Mouse (Mus musculus) kidney, postnatal 4 days (tissue): Measurements from ENCODE around the gene Flad1.
"Not testable (repeated sequence)": the region's sequence is repeated elsewhere in the genome, so short reads cannot be mapped to it uniquely, and the experiment has no call there.

ENCODE experiments used
- DNase-seq, 2 experiments: peaks; one replicate each; pipeline ENCODE4 v3.0.0; 2021; ENCODE audit warnings: mixed read lengths in 2 of 2

Gene Flad1

DNA sequence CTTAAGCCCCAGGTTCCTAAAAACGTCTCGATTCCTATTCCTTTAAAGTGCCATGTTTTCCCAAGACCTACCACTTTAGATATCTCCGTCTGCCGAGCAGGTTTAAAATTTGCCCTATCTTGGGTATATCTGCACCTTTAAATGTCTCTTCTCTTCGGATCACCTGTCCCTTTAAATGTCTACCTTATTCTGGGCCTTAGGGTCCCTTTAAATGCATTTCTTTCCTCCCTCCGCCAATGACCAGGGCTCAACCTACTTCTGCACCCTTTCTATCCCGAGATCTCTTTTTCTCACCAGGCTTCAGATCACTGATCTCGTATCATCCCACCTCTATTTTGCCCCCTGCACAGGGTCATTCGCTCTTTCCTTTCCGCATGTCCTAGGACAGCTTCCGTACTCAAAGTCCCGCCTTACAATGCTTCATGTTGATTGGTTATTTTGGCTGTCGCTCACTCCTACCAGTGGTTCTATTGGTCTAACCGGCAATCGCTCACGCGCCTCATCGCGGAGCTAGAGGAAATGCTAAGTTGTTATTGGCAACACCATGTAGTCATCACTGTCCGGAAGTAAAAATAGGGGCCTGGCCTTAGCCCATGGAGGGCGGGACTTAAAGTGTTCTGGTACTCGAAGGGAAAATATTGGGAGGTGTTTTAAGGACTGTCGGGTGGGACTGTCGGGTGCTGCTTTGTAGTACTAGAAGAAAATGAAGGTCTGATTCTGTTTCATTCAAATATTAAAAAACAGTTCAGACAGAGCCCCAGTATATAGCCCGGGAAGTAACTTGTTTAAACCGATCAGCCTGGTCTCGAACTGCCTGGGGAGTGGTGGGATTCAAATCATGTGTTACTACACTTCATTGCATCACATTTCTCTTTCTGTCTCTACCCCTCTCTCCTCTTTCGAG lies at the start of gene Flad1:
Gene Flad1 (minus strand): TSS at position 381 of the 904 bp plus-strand sequence.
- DNase-seq = peak; percentile 95 to 97

DNA sequence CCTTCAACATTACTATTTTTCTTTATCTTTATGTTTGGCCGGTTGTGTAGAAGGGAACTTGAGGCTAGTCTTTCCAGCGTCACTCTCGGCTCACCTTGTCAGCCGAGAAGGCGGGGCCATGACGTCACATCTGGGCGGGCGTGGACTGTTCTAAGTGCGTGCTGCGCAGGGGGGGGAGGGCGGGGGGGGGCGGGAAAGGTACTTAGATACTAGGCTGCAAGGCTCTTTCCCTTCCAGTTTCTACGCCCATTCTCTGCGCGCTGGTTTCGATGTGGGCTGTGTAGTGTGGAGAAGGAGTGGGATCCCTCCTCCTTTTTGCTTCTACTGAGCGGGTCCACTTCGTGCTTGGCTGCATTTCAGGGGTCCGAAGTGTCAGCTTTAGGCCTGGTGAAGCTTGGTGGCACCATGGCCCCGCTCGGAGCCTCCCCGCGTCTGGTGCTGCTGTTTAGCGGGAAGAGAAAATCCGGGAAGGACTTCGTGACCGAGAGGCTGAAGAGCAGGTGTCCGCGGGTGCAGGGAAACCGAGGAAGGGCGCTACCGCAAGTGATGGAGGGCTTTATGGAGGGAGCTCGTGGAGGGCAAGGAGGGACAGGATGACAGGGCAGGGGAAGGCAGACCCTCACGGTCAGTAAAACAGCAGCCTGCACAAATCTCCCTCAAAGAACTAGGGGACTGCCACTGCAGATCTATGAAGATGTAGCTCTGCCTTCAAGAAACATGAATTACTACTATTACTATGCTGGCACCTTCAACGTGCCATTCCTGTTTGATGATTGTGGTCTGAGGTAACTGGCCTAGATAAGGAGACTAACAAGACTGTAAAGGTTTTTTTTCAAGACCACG lies 47.5 kb upstream of the Flad1 start:
- peak; percentile 97 for DNase-seq

DNA sequence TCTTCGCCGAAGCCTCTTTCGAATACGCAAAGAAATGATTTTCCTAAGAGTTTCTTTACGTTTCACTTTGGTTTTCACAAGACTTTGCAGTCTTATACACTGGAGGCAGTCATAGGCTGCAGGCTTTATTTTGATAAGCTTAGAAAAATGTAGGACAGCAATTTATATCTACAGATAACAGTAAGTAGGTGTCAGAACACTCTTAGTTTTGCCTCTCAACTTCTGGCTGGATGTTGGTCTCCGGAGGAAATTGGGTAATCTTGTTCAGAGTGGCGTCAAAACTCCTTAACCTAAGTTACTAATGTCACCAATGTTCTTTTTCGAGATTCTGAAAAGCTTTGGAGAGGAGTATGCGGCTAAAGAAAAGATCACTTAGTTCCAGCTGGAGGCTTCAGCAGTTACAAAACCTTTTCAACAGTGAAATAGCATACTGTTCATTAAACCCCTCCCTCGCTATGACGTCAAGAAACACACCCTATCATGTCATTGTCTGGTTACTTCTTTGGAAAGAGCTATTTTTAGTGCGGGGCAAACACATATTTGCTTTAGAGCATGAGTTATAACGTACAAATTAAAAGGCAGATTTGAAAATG lies 46.8 kb upstream of the Flad1 start:
- DNase-seq = no peak

DNA sequence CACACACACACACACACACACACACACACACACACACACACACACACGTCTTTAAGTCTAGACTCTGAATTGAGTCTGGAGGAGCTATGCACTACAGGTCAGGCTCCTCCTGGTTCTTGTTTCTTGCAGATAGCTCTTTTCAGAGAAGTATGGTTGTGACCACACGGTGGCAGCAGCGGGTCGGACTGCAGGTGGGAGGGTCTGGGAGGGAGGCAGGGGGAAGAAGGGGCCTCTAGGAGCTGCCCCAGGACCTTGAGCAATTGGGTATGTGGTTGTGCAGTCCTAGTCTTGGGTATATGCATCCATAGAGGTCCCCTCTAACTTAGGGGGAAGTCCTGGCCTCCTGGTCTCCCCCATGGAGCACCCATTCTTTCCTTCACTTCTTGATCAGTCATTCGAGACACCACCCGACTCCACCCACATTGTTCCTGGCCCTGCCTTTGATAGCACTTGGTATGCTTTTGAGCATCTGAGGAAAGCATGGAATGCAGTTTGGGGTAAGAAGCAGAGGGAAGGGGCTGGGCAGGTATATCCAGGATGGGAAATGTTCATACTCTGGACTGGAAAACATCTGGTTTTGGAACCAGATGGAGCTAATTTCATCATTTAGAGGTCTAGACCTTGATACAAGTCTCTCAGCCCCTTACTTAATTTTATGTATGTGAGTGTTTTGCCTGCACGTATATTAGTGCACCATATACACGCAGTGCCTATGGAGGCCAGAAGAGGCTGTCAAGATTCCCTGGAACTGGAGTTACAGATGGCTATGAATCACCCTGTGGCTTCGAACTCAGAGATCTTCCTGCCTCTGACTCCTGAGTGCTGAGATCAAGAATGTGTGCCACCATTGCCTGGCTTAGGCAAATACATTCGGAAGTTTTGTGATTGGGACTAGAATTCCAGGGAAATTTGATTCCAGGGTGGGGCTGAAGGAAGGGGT lies 45.3 kb upstream of the Flad1 start:
- peak; percentile 83 to 86 for DNase-seq

DNA sequence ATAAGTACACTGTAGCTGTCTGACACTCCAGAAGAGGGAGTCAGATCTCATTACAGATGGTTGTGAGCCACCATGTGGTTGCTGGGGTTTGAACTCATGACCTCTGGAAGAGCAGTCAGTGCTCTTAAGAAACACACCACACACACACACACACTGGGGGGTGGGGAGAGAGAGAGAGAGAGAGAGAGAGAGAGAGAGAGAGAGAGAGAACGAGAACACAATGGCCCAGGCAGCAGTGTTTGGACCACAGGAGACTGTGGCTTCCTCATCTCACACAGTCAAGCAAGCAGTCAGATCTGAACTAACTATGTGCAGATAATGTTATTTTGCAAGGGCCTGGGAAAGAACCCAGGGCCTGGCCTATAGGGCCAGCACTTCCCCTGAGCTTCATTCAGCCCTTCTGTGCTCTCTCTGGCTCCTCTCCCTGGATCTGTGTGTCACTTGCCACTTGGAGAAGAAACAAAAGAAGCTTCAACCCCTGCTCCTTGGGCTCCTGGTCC lies 44.2 kb upstream of the Flad1 start:
- DNase-seq = no peak

DNA sequence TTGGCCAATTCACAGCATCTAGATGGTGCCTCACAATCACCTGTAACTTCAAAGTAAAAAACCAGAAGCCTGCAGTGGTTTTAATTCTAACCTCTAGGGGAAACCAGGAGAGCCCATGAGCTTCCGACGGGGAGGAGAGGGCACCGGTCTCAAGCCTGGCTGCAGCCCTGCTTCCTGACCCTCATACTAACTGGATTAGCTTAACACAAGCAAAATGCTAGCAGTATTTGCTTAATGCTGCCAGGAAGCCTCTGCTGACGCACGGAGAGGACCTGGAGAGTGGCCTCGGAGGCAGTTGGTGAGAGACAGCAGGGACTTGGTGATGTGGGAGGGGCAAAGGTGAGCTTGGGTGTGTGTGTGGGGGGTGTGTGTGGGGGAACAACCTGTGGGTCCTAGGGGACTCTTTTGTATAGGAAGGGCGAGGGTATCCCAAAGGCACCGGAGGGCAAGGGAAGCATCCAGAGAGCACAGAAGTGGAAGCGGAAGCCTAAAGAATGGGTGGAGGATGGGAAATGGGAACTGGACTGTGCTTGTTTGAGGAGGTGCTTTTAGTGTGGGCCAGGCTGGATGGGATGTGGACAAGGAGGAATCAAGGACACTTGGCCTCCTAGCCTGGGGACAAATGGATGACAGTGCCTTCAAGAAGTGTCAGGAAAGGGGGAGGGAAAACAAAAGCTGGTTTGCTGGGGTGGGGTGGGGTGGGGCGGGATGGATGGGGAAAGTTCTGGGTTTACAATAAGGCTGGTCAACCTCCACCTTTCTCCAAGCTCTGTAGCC lies 42.9 kb upstream of the Flad1 start, which contains the start of gene Pmvk:
Gene Pmvk (plus strand): TSS at position 141 of the 777 bp plus-strand sequence.
- DNase-seq = no peak

DNA sequence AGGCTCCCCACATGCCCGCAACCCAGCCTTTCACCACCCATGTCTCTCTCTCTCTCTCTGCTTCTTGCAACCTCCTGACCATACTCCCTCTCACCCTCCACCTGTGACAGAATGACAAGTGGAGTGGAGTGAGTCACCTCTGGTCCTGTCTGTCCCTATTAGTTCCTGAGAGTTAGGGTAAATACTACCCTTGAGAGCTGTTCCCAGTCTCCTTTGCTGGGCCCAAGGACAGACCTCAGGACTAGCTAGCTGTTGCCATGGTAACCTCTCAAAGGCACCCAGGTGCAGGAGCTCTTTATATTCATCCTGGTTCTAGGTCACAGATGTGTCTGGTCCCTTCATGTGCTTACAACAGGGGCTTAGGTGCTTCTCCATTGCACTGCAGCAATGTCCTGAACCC lies 40.2 kb upstream of the Flad1 start:
- DNase-seq = no peak

DNA sequence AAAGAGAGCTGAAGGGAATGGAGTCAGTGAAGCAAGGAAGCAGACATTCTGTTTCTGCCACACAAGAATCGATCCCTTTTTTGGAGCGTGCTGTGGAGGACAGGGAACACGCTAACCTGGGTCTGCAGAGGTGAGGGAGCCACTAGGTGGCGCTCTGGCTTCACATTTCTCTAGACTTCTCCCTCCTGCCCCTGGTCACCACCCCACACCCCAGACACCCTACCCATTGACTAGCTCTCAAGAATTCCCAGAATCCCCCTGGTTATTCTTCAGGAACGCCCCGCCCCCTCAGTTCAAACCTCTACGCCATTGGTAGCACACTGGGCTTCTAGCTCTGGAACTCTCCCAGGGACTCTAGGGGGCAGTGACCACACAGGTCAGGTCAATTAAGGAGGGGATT lies 37.9 kb upstream of the Flad1 start:
- peak; percentile 82 to 88 for DNase-seq

DNA sequence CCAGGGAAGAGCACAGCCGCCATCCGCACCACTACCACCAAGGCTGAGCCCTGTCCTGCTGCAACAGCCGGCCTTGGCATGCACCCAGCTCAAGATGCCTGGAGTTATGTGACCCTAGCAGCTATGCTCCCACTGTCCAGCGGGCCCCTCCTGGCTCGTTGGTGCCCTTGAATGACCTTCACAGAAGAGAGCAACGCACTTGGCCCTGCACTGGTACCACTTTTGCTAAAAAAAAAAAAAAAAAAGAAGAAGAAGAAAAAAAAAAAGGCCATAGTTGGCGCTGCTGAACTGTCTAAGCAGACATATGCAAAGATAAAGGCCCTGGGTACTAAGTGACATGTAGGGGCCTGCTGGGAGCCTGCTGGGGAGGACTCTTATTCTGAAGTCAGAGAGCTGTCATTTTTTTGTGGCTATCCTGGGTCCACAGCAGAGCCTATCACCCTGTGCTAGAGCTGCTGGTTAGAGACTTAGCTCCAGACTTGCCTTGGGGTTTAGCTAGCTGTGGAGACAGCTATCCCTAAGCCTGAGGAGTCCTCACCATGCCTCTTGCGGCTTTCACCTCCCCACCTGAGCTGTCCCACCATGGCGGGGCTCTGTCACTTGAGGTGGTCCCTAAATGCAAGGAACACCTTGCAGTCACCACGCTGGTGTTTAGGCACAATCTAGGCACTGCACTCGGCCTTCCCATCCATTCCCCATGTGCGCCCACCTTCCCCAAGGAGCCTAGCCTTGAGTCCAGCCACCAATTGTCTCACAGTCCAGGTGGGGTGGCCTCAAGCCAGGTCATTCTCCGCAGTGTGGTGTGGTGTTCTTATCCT lies 37.3 kb upstream of the Flad1 start:
- DNase-seq = peak; percentile 72 to 77

DNA sequence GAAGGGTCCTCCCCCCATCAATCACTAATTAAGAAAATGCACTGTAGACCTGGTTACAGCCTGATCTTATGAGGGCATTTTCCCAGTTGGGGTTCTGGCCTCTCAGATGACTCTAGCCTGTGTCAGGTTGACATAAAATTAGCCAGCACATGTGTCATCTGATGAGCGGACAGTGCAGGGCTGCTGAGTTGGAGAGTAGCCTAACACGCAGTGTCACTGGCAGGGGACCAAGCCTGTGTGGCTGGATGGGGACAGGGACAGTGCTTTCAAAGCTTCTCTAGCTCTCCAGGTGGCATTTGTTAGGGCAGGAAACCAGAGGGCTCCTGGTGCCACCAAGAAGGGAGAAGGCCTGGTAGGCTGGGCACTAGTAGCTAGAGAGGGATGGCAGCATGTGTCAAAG lies 29.0 kb upstream of the Flad1 start:
- DNase-seq = no peak

DNA sequence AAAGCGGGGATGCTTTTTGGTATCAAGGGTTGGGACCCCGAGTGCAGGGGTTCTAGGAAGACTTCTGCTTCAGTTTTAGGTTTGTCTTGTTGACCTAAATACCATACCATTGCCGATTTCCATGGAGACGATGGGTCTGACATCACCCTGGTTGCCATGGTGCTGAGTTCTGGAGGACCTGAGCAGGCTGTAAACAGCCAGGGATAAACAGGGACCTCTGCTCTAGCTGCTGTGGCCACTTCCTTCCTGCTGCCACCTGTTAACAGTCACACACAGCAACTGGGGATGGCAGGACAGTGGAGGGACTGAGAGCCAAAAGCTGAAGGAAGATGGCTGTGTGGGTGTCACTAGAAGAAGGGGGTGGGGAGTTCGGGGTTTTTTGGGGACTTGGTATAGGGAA lies 25.6 kb upstream of the Flad1 start:
- DNase-seq = peak in 1 of 2 experiments; percentile 46

DNA sequence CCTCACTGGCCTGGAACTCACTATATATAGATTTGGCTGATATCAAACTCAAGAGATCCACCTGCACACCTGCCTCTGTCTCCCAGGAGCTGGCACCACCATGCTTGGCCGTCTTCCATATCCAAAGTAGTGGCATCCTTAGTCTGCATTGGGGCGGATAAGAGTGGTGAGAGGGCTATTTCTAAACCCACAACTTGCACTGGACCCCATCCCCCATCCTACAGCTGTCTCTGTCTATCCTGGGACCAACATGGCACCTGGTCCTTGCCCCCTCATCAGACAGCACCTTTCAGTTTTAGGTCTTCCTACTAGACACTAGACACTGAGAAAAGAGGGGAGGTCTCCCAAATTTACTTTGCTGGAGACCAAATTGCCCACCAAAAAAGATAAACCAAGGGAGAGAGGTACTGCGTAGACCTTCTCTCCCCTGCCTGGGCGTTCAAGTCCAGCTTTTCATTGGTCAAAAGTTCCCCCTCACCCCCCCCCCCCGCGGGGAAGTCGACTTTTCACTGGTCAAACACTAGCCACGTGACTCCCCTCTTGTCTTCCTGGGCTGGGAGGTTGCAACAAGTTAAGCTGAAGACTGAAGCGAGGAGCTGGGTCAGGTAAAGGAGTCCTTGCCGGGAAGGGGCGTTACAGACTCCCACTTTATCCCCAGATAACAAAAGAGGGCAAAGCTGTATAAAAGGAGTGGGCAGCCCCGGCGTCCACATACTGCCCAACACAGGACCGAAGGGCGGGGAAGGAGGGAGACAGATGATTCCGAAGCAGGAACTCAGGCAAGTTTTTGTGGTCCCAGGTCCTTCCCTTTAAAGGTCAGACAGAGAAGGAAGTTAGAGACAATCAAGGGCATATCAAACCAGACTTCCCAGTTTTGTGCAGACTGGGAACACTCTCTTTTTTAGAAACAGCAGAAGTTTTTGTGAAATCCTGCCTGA lies 24.8 kb upstream of the Flad1 start, which contains the start of gene Pbxip1:
Gene Pbxip1 (plus strand): TSS at position 531 of the 938 bp plus-strand sequence.
- DNase-seq = peak; percentile 71 to 81

DNA sequence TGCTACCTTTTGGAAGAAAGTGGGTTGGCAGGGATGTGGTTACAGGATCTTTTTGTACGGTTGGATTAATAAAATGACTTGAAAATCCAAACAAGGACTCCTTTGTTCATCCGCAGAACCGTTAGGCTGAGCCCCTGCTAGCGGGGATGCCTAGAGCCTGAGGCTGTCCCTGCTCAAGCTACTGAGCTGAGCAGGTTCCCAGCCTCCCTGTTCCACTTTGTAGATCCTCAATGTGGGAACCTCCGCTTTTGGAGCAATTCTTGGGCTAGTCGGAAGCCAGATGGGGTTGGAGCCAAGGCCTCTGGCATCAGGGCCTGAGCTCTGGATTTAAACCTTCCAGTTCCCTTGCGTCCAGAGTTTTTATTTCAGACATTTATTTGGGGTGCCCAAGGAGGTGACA lies 23.4 kb upstream of the Flad1 start:
- no peak for DNase-seq

DNA sequence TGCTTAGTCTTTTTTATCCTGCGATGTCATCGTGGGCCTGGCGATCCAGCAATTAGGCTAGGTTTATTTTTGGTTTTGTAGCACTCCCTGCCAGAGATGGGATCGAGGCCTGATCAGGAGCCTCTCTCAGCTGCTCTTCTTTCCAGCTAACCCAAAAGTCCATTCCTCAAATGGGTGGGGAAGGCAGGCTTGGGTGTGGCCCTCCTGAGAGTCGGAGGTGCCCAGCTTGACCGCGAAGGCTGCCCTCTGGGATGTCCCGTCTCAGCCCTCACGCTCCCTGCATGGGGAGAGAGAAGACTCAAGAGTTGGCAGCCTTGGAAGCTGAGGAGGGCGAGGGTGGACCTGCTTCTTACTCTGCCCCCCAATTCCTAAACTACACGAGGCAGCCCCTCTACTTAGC lies 22.9 kb upstream of the Flad1 start:
- no peak for DNase-seq

DNA sequence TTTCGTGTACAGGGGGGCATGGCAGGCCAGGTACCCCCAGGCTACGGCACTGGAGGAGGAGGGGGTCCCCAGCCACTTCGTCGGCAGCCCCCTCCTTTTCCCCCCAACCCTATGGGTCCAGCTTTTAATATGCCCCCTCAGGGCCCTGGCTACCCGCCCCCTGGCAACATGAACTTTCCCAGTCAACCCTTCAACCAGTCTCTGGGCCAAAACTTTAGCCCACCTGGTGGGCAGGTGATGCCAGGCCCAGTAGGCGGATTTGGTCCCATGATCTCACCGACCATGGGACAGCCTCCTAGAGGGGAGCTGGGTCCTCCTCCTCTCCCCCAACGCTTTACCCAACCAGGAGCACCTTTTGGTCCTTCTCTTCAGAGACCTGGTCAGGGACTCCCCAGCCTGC lies 20.9 kb upstream of the Flad1 start:
- no peak for DNase-seq

DNA sequence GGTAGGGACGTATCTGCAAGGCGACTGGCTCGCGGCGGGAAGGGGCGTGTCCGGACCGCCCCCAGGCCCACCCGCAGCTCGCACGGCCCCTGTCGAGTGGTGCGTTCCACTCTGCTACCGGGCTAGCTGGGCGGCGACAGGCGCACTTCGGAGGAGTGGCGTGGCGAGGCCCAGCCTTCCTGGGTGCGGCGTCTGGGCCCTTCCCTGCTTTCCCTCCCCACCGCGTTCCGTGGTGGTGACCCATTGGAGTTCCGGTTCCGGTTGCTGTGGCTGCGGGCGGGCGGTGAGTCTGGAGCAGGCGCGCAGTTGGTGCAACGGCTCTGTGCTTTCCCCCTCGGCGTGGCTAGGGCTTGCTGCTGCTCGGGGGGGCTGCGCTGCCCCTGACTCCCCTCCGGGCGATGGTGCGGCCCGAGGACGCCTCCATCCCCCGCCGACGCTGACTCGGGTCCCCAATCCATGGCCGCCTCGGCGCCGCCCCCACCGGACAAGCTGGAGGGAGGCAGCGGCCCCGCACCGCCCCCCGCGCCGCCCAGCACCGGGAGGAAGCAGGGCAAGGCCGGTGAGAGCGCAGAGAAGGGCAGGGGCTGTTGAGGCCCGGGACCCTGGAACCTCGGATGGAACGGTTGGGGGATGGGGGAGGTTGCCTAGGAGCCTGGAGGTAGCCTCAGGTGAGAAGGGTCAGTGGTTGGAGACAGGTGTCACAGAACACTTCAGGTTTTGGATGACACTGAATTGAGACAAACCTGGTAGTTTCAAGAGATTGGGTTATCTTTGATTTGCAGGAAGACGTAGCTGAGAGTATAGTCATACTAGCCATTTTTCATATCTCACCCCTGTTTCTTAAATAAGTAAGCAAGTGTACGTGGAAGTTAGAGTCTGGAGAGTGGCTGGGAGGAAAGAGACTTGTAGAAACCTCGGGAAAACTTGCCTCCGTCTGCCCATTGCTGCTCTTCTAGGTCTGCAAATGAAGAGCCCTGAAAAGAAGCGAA lies 18.8 kb upstream of the Flad1 start, which contains the start of gene Pygo2:
Gene Pygo2 (plus strand): TSS at position 44 of the 989 bp plus-strand sequence.
- peak; percentile 96 to 98 for DNase-seq

DNA sequence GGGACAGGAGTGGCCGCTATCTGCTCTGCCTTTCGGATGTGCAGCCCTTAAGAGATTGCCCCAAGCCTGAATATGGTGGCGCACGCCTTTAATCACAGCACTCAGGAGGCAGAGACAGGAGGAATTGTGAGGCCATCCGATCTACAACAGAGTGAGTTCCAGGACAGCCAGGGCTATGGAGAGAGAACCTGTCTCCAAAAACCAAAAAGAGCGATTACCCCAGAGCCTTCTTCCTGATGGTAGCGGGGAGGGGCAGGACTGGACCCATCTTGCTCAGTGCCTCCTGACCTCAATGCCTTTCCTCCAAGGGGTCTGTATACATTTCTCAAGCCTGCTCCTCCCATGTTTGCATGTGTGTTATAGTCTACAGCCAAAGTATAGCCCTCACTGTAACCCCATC lies 17.4 kb upstream of the Flad1 start:
- DNase-seq = not testable (repeated sequence)
